Comparison of ENCODE assay signal across 8 mouse cellular contexts in the genomic region with DNA sequence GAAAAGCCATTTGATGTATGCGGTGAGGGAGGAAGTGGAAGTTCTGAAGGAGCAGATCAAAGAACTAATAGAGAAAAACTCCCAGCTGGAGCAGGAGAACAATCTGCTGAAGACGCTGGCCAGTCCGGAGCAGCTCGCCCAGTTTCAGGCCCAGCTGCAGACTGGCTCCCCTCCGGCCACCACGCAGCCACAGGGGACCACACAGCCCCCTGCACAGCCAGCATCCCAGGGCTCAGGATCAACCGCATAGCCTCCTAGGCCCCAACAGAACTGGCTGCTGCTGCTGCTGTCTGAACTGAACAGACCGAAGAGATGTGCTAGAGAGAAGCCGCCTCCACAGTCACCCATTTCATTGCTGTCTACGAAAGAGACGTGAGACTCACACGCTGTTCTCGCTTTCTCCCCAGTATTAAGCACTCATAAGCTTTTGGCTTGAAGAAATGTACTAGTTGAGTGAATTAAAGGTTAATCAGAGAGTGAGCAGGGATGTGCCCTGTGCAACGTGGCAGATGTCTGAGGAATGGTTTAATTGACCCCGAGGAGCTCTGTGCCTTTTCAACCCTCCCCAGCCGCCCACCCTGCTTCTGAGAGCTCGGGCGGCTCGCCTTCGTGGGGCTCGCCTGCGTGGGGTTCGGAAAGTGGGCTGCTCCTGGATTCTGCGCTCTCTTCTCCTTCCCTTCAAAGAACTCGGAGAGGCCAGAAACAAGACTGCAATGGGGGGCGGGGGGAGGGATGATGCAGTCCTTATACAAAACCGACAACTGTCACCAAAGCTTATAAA. TPM values are rescaled to one million over a fixed set of nuclear protein-coding genes. Genes with fewer than 3 reads are reported as not detected.
DNase-seq lines count a peak whose midpoint lies in the region; ATAC-seq and TF ChIP-seq lines count a peak whose summit lies in the region.

No protein-coding gene starts in this region.

- H3K9me3 ChIP-seq in kidney, embryonic 14.5 days (ENCODE audit: control insufficient read depth, low read length) = no peaks in the 10 kb centered on the region
- H3K9me3 ChIP-seq in midbrain, embryonic 12.5 days = no peaks in the 10 kb centered on the region

- ATAC-seq in kidney, embryonic 14.5 days (ENCODE audit: low FRiP score, low TSS enrichment) = no peak
- ATAC-seq in midbrain, embryonic 12.5 days (ENCODE audit: low FRiP score, low read depth) = 0 out of 2 replicates have a peak, but pooled peaks have one; percentile 6

- peak overlapping the region; percentile 68 for H3K4me2 ChIP-seq in kidney, embryonic 14.5 days (replicated peaks; ENCODE audit: low read depth, low read length)
- peak overlapping the region; percentile 88 for H3K4me2 ChIP-seq in midbrain, embryonic 12.5 days (replicated peaks)

- peaks cover 4% of the 10 kb centered on the region for H3K4me1 ChIP-seq in testis, adult 2 months (ENCODE audit: control insufficient read depth, insufficient read depth, low read length)
- peaks cover 5% of the 10 kb centered on the region; the same call in 1 of the 2 replicates for H3K4me1 ChIP-seq in kidney, embryonic 14.5 days (ENCODE audit: control insufficient read depth, insufficient read depth, low read length)
- H3K4me1 ChIP-seq in midbrain, embryonic 12.5 days = peaks cover 29% of the 10 kb centered on the region

- 33% methylated on average over 27 of the region's 27 CpGs for WGBS in kidney, embryonic 14.5 days
- WGBS in midbrain, embryonic 12.5 days = 49% methylated on average over 27 of the region's 27 CpGs

- H3K27ac ChIP-seq in testis, adult 2 months (ENCODE audit: control insufficient read depth, insufficient read depth, low read depth, low read length) = peak overlapping the region; percentile 90
- H3K27ac ChIP-seq in kidney, embryonic 14.5 days (ENCODE audit: low read depth, low read length) = peak overlapping the region; percentile 98
- H3K27ac ChIP-seq in midbrain, embryonic 12.5 days (replicated peaks) = peak overlapping the region; percentile 100

- H3K4me3 ChIP-seq in testis, adult 2 months (ENCODE audit: control insufficient read depth, low read depth, low read length) = peak overlapping the region; percentile 85
- H3K4me3 ChIP-seq in kidney, embryonic 14.5 days (ENCODE audit: low read length) = peak overlapping the region; percentile 64
- peak overlapping the region; percentile 76 for H3K4me3 ChIP-seq in midbrain, embryonic 12.5 days

- no peaks in the 10 kb centered on the region for H3K27me3 ChIP-seq in testis, adult 2 months (ENCODE audit: control insufficient read depth, insufficient read depth, low read length)
- H3K27me3 ChIP-seq in kidney, embryonic 14.5 days (ENCODE audit: control insufficient read depth, insufficient read depth, low read length) = no peaks in the 10 kb centered on the region
- no peaks in the 10 kb centered on the region for H3K27me3 ChIP-seq in midbrain, embryonic 12.5 days

- H3K36me3 ChIP-seq in testis, adult 2 months (ENCODE audit: control insufficient read depth, insufficient read depth, low read length) = no peaks in the 10 kb centered on the region
- H3K36me3 ChIP-seq in kidney, embryonic 14.5 days (ENCODE audit: control insufficient read depth, insufficient read depth, low read length) = peaks cover 25% of the 10 kb centered on the region
- peaks cover 29% of the 10 kb centered on the region for H3K36me3 ChIP-seq in midbrain, embryonic 12.5 days

- no peak for TF ChIP-seq CTCF in testis, adult 2 months (IDR thresholded peaks at IDR 0.05; ENCODE audit: control insufficient read depth, insufficient read depth, insufficient replicate concordance, low read depth, low read length)

- peak overlapping the region; percentile 95 for H3K9ac ChIP-seq in kidney, embryonic 14.5 days (ENCODE audit: low read depth, low read length)
- peak overlapping the region; percentile 96 for H3K9ac ChIP-seq in midbrain, embryonic 12.5 days (replicated peaks)

- no peak for TF ChIP-seq POLR2A in testis, adult 2 months (IDR thresholded peaks at IDR 0.05; ENCODE audit: control insufficient read depth, low read depth, low read length)

- DNase-seq in cerebellum, adult 11-12 months = peak; percentile 60
- no peak for DNase-seq in cerebellum, adult 9-10 months
- DNase-seq in testis, postnatal 14 days (ENCODE audit: low spot score) = no peak
- peak; percentile 48 for DNase-seq in gastrocnemius, postnatal 25 days
- no peak for DNase-seq in urinary bladder, postnatal 4 days (ENCODE audit: low spot score in 2 of 2)

RNA-seq across cellular contexts. Expression of a gene that starts 50.1 kb away (rescaled TPM):
- polyA plus RNA-seq in testis, adult 2 months (2012; rRNA removed) = 73.8 and 80.3 TPM in 2 replicates
- total RNA-seq in gastrocnemius, postnatal 25 days (2021) = under 1 TPM; 0.64 to 0.94 TPM
- polyA plus RNA-seq in kidney, embryonic 14.5 days (2014; fragmentation: Nextera tagmentation; extraction: Ambion mirVana) = 15.2 and 16.2 TPM in 2 replicates
- polyA plus RNA-seq in midbrain, embryonic 12.5 days (2016; fragmentation: Nextera tagmentation; extraction: Ambion mirVana) = 52.7 and 56.6 TPM in 2 replicates

Comparison
In these comparisons a context has a peak if more than half of its experiments do, and no peak if none do; other contexts are left out.
1. DNase-seq: peak in cerebellum, adult 11-12 months (single experiment) and gastrocnemius, postnatal 25 days (single experiment); none in cerebellum, adult 9-10 months (single experiment), testis, postnatal 14 days (single experiment) and urinary bladder, postnatal 4 days (0 of 2).
2. Peak in every context shown above with its lines, with median percentiles within 50 percentile points of each other: H3K27ac ChIP-seq and H3K4me3 ChIP-seq.